Mouse (Mus musculus): ENCODE results near the gene Aar2. TPM values are rescaled to one million over a fixed set of nuclear protein-coding genes. Genes with fewer than 3 reads are reported as not detected.

The Aar2 gene
- total RNA-seq, 2 experiments from 2014 or later: 18.0 to 19.5 TPM

Other genes starting within 250 kb of the Aar2 start
- gene Cnbd2, start 235.3 kb upstream of the Aar2 start, total RNA-seq (2021): under 1 TPM; 0.84 to 0.91 TPM
- gene Scand1, start 234.9 kb upstream of the Aar2 start, total RNA-seq (2021): 10 to 100 TPM; 58.5 to 59.5 TPM
- gene Epb41l1, start 126.7 kb upstream of the Aar2 start, total RNA-seq (2021): 1 to 10 TPM; 3.0 to 7.9 TPM
- gene Dlgap4, start 66.1 kb downstream of the Aar2 start, total RNA-seq (2021): 10 to 100 TPM; 50.4 to 55.7 TPM
- 10 to 100 TPM; 63.4 to 81.7 TPM for gene Myl9, start 227.8 kb downstream of the Aar2 start, total RNA-seq (2021)

Data from gastrocnemius, postnatal 25 days (tissue).